Mouse (Mus musculus) liver, adult 2 months (tissue): ENCODE results near the gene Lpp.

Experiments used
- CTCF ChIP-seq: fragments of 200-500 bp; IDR thresholded peaks from 2 replicates; pipeline ENCODE4 v1.5.1; 2011; ENCODE audit warnings: low read depth, low read length, control low read depth
- POLR2A ChIP-seq: fragments of 200-500 bp; IDR thresholded peaks from 2 replicates; pipeline ENCODE4 v1.6.1; 2011; ENCODE audit warnings: low read length, control low read depth; ENCODE audit not compliant: insufficient read depth; ENCODE audit errors: extremely low read depth

DNA sequence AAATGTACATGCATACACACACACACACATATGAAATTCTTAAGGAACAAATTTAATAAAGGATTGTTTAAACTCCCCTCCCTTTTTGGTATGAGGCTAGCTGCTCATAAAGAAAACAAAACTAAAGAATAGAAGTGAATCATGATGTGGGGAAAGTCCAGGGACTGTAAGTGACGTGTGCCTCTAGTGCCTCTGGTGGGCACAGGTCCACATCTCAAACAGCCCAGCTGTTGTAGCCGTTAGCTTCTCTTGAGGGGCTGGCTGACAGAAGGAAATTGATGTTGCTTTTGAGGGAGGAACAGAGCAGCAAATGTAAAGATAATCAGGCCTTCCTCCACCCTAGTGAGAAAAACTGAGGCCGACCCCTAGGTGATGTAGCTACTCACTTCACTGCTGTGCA is 517.5 kb downstream of the Lpp start:
- TF ChIP-seq CTCF (no peak; the same call in 1 of the 2 replicates), POLR2A (no peak)
